Mouse (Mus musculus): ENCODE results near the gene Sfi1.
A peak's percentile ranks its signal among the peaks of the same experiment; 100 is the strongest.
"Not testable (repeated sequence)": the region's sequence is repeated elsewhere in the genome, so short reads cannot be mapped to it uniquely, and the experiment has no call there.

Sfi1 gene

GRCm38 (mm10) chr11:3193363-3193762, at the start of gene Sfi1:
Gene Sfi1 (minus strand): TSS chr11:3193463.
- no peak for DNase-seq (ENCODE audit: extremely low read depth, low read depth)

- no peak for DNase-seq (ENCODE audit: extremely low read depth, low read depth)
These were observed 49.1 kb upstream of the Sfi1 start for GRCm38 (mm10) chr11:3242395-3242794.

GRCm38 (mm10) chr11:3235277-3235676, 42.0 kb upstream of the Sfi1 start:
- DNase-seq (ENCODE audit: extremely low read depth, low read depth) = no peak

GRCm38 (mm10) chr11:3233704-3234103, 40.4 kb upstream of the Sfi1 start:
- DNase-seq (ENCODE audit: extremely low read depth, low read depth) = no peak

- no peak for DNase-seq (ENCODE audit: extremely low read depth, low read depth)
These were observed 39.0 kb upstream of the Sfi1 start for GRCm38 (mm10) chr11:3232248-3232647.

- no peak for DNase-seq (ENCODE audit: extremely low read depth, low read depth)
These were observed 33.9 kb upstream of the Sfi1 start for GRCm38 (mm10) chr11:3227113-3227512.

- DNase-seq (ENCODE audit: extremely low read depth, low read depth) = no peak
These were observed 29.8 kb upstream of the Sfi1 start for GRCm38 (mm10) chr11:3223105-3223504.

GRCm38 (mm10) chr11:3212526-3212925, 19.3 kb upstream of the Sfi1 start:
- no peak for DNase-seq (ENCODE audit: extremely low read depth, low read depth)

- DNase-seq (ENCODE audit: extremely low read depth, low read depth) = no peak
These were observed 13.5 kb upstream of the Sfi1 start for GRCm38 (mm10) chr11:3206783-3207182.

GRCm38 (mm10) chr11:3205207-3205606, 11.9 kb upstream of the Sfi1 start:
- DNase-seq (ENCODE audit: extremely low read depth, low read depth) = no peak

GRCm38 (mm10) chr11:3203771-3204170, 10.5 kb upstream of the Sfi1 start:
- peak; percentile 23 for DNase-seq (ENCODE audit: extremely low read depth, low read depth)

- peak; percentile 71 for DNase-seq (ENCODE audit: extremely low read depth, low read depth)
These were observed 9.6 kb upstream of the Sfi1 start for GRCm38 (mm10) chr11:3202781-3203441.

GRCm38 (mm10) chr11:3202231-3202701, 9.0 kb upstream of the Sfi1 start, which contains the start of gene Eif4enif1:
Gene Eif4enif1 (plus strand): TSS chr11:3202392.
- no peak for DNase-seq (ENCODE audit: extremely low read depth, low read depth)

- peak; percentile 82 for DNase-seq (ENCODE audit: extremely low read depth, low read depth)
These were observed 8.3 kb upstream of the Sfi1 start for GRCm38 (mm10) chr11:3201326-3202230.

GRCm38 (mm10) chr11:3200636-3201035, 7.4 kb upstream of the Sfi1 start:
- not testable (repeated sequence) for DNase-seq (ENCODE audit: extremely low read depth, low read depth)

- DNase-seq (ENCODE audit: extremely low read depth, low read depth) = not testable (repeated sequence)
These were observed 10.6 kb downstream of the Sfi1 start for GRCm38 (mm10) chr11:3182707-3183106.

GRCm38 (mm10) chr11:3181971-3182370, 11.3 kb downstream of the Sfi1 start:
- not testable (repeated sequence) for DNase-seq (ENCODE audit: extremely low read depth, low read depth)

GRCm38 (mm10) chr11:3181250-3181649, 12.0 kb downstream of the Sfi1 start:
- not testable (repeated sequence) for DNase-seq (ENCODE audit: extremely low read depth, low read depth)

- DNase-seq (ENCODE audit: extremely low read depth, low read depth) = not testable (repeated sequence)
These were observed 12.6 kb downstream of the Sfi1 start for GRCm38 (mm10) chr11:3180510-3181160.

GRCm38 (mm10) chr11:3179726-3180092, 13.6 kb downstream of the Sfi1 start:
- not testable (repeated sequence) for DNase-seq (ENCODE audit: extremely low read depth, low read depth)

- DNase-seq (ENCODE audit: extremely low read depth, low read depth) = not testable (repeated sequence)
These were observed 14.1 kb downstream of the Sfi1 start for GRCm38 (mm10) chr11:3178968-3179725.

All from MEL-GATA-1-ER (cell line).